Mouse (Mus musculus) liver, embryonic 14.5 days (tissue): ENCODE measurements around the gene Katna1. TPM values are rescaled to one million over a fixed set of nuclear protein-coding genes. Genes with fewer than 3 reads are reported as not detected.

ENCODE experiments used
- ATAC-seq: fragments of 200-750 bp; cut with Nextera tagmentation; 2 replicates; pipeline ENCODE4 v1.8.0; 2017; ENCODE audit warnings: moderate number of reproducible peaks, mild to moderate bottlenecking, moderate library complexity; ENCODE audit not compliant: insufficient read depth
- DNase-seq, 3 experiments: peaks; one replicate each; pipeline ENCODE4 v3.0.0-alpha.2; 2012 to 2013; ENCODE audit warnings: low read depth in 3 of 3, low spot score in 3 of 3
- H3K27ac ChIP-seq: fragments of 300-500 bp; sonication (generic); 2 replicates; pipeline ENCODE4 v1.5.1; 2014; ENCODE audit warnings: moderate library complexity, mild to moderate bottlenecking, control low read depth, inconsistent platforms
- H3K27me3 ChIP-seq: fragments of 300-500 bp; sonication (generic); 2 replicates; pipeline ENCODE4 v1.6.1; 2014; ENCODE audit warnings: mild to moderate bottlenecking, low read length, moderate library complexity; ENCODE audit not compliant: control insufficient read depth, insufficient read depth
- H3K36me3 ChIP-seq: fragments of 300-500 bp; sonication (generic); replicated peaks from 2 replicates; pipeline ENCODE4 v1.6.1; 2014; ENCODE audit warnings: low read depth; ENCODE audit not compliant: control insufficient read depth, insufficient read depth
- H3K4me1 ChIP-seq, 2 experiments: fragments of 200-500 bp in 1 of 2; fragments of 300-500 bp in 1 of 2; sonication (generic) in 1 of 2; replicated peaks; 2 replicates each; pipeline ENCODE4 v1.6.1; 2012 to 2014; ENCODE audit warnings: antibody characterized with exemption in 1 of 2, inconsistent platforms in 1 of 2, low read length in 1 of 2; ENCODE audit not compliant: control insufficient read depth in 2 of 2, insufficient read depth in 2 of 2
- H3K4me2 ChIP-seq: fragments of 300-500 bp; sonication (generic); 2 replicates; pipeline ENCODE4 v1.6.1; 2014; ENCODE audit warnings: low read depth, mild to moderate bottlenecking, control low read depth, moderate library complexity
- H3K4me3 ChIP-seq, 2 experiments: fragments of 200-500 bp in 1 of 2; fragments of 300-500 bp in 1 of 2; sonication (generic) in 1 of 2; 2 replicates each; pipeline ENCODE4 v1.5.1; 2012 to 2014; ENCODE audit warnings: low read depth in 2 of 2, low read length in 2 of 2, mild to moderate bottlenecking in 2 of 2, control low read depth in 1 of 2, inconsistent platforms in 1 of 2, moderate library complexity in 1 of 2; ENCODE audit not compliant: insufficient read depth in 1 of 2
- H3K9ac ChIP-seq: fragments of 300-500 bp; sonication (generic); replicated peaks from 2 replicates; pipeline ENCODE4 v1.6.1; 2014; ENCODE audit warnings: mild to moderate bottlenecking, control low read depth, moderate library complexity
- H3K9me3 ChIP-seq: fragments of 300-500 bp; sonication (generic); 2 replicates; pipeline ENCODE4 v1.6.1; 2016; ENCODE audit warnings: low read length, mixed read lengths; ENCODE audit not compliant: control insufficient read depth
- CTCF ChIP-seq: IDR thresholded peaks from 2 replicates; pipeline ENCODE4 v1.5.1; 2016; ENCODE audit warnings: antibody characterized with exemption, low read depth, control low read depth
- EP300 ChIP-seq: IDR thresholded peaks from 2 replicates; pipeline ENCODE4 v1.6.1; 2016; ENCODE audit warnings: antibody characterized with exemption, low read depth
- WGBS: fragments of 180-500 bp; shearing (Covaris S2); extraction: QIAGEN DNeasy Blood & Tissue Kit; methylation state at CpG from one replicate; pipeline ENCODE4 v1.1.7; 2014; ENCODE audit not compliant: insufficient replicate concordance; 5-methylcytosine and 5-hydroxymethylcytosine counted together
- polyA plus RNA-seq, 2 experiments: library from polyadenylated mRNA; depleted of rRNA in 1 of 2; stranded (reverse) in 1 of 2; unstranded in 1 of 2; fragments of >200 nt; fragmentation: Nextera tagmentation in 1 of 2; extraction: Ambion mirVana in 1 of 2; gene quantifications; 2 replicates each; pipeline versions ENCODE4 v1.2.1 to v1.2.3; 2012 to 2014

The Katna1 gene
- polyA plus RNA-seq (2012; rRNA removed) (3.3 and 6.9 TPM in 2 replicates), polyA plus RNA-seq (2014; fragmentation: Nextera tagmentation; extraction: Ambion mirVana) (31.6 and 31.9 TPM in 2 replicates)

- WGBS: under 1% methylated on average over 49 of the region's 49 CpGs
- DNase-seq (peak; percentile 92 to 94 (median 92)), ATAC-seq (peak; percentile 97)
- Histone ChIP-seq H3K9ac (peak within 1 kb of the TSS; percentile 87), H3K36me3 (no peaks in the 10 kb centered on the region), H3K27me3 (no peaks in the 10 kb centered on the region), H3K4me1 (peaks cover 5 to 10% of the 10 kb centered on the region in 2 experiments; a peak in 3 of 4 replicates), H3K27ac (peak within 1 kb of the TSS; percentile 67), H3K4me3 (peak within 1 kb of the TSS; percentile 85 to 86), H3K4me2 (peak within 1 kb of the TSS; percentile 95), H3K9me3 (no peaks in the 10 kb centered on the region)
- TF ChIP-seq EP300 (no peak), CTCF (no peak)
Measured at GRCm38 (mm10) chr10:7725751-7726500, at the start of gene Katna1. Katna1 (plus strand) TSS chr10:7726000.

- peaks cover 12 to 14% of the 10 kb centered on the region in 2 experiments for H3K4me1 ChIP-seq
Measured at GRCm38 (mm10) chr10:7680731-7681301, 45.0 kb upstream of the Katna1 start, which contains the start of the genes Pcmt1 and Lats1. Pcmt1 (minus strand) TSS chr10:7681136. Lats1 (plus strand) TSS chr10:7681214.

GRCm38 (mm10) chr10:7681343-7682025 is 44.3 kb upstream of the Katna1 start:
- no peaks in the 10 kb centered on the region for H3K9me3 ChIP-seq
- H3K27ac ChIP-seq: peak overlapping the region; percentile 5
- peak overlapping the region; percentile 66 to 89 for H3K4me3 ChIP-seq
- peak overlapping the region; percentile 91 for H3K9ac ChIP-seq
- ATAC-seq (peak; percentile 79), DNase-seq (peak; percentile 43 to 51 (median 47))
- H3K36me3 ChIP-seq: peaks cover 22% of the 10 kb centered on the region
- TF ChIP-seq CTCF (peak; percentile 58), EP300 (no peak)
- peak overlapping the region; percentile 75 for H3K4me2 ChIP-seq
- under 1% methylated on average over 50 of the region's 64 CpGs for WGBS
- no peaks in the 10 kb centered on the region for H3K27me3 ChIP-seq
- H3K4me1 ChIP-seq: peaks cover 12 to 14% of the 10 kb centered on the region in 2 experiments

More at GRCm38 (mm10) chr10:7680731-7681301, 45.0 kb upstream of the Katna1 start, which contains the start of the genes Pcmt1 and Lats1:
- peaks cover 28% of the 10 kb centered on the region for H3K36me3 ChIP-seq
- peak within 1 kb of the TSS; percentile 66 to 89 for H3K4me3 ChIP-seq
- H3K27ac ChIP-seq: peak within 1 kb of the TSS; percentile 5
- peak within 1 kb of the TSS; percentile 91 for H3K9ac ChIP-seq
- H3K4me2 ChIP-seq: peak within 1 kb of the TSS; percentile 75
- DNase-seq (peak; percentile 45 to 58 (median 58)), ATAC-seq (peak; percentile 83)
- TF ChIP-seq CTCF: no peak
- TF ChIP-seq EP300: no peak
- under 1% methylated on average over 62 of the region's 65 CpGs for WGBS
- H3K27me3 ChIP-seq: no peaks in the 10 kb centered on the region
- H3K9me3 ChIP-seq: no peaks in the 10 kb centered on the region

GRCm38 (mm10) chr10:7682249-7682648 is 43.6 kb upstream of the Katna1 start:
- ATAC-seq (no peak), DNase-seq (no peak)
- H3K4me1 ChIP-seq: peaks cover 12 to 14% of the 10 kb centered on the region in 2 experiments
- no peaks in the 10 kb centered on the region for H3K27me3 ChIP-seq
- H3K9ac ChIP-seq: peak overlapping the region; percentile 91
- 32% methylated on average over 3 of the region's 3 CpGs for WGBS
- H3K27ac ChIP-seq: no peak overlapping the region
- no peaks in the 10 kb centered on the region for H3K9me3 ChIP-seq
- peak overlapping the region; percentile 75 for H3K4me2 ChIP-seq
- peak overlapping the region; percentile 66 to 89; a peak in 3 of 4 replicates for H3K4me3 ChIP-seq
- peaks cover 15% of the 10 kb centered on the region for H3K36me3 ChIP-seq
- TF ChIP-seq CTCF (no peak), EP300 (no peak)
